Mouse (Mus musculus) embryonic facial prominence, embryonic 13.5 days (tissue): Measurements from ENCODE around the gene Ube4a. TPM values are rescaled to one million over a fixed set of nuclear protein-coding genes. Genes with fewer than 3 reads are reported as not detected.
"Not testable (repeated sequence)": the region's sequence is repeated elsewhere in the genome, so short reads cannot be mapped to it uniquely, and the experiment has no call there.

Experiments used
- ATAC-seq: fragments of 200-750 bp; cut with Nextera tagmentation; 2 replicates; pipeline ENCODE4 v1.8.0; 2017; ENCODE audit warnings: low read depth; ENCODE audit not compliant: insufficient number of reproducible peaks, insufficient read depth, low FRiP score, low TSS enrichment
- H3K27ac ChIP-seq: fragments of 300-500 bp; sonication (generic); 2 replicates; pipeline ENCODE4 v1.5.1; 2015; ENCODE audit warnings: moderate library complexity, mild to moderate bottlenecking, inconsistent platforms
- H3K27me3 ChIP-seq: fragments of 300-500 bp; sonication (generic); 2 replicates; pipeline ENCODE4 v1.6.1; 2015; ENCODE audit warnings: mild to moderate bottlenecking, inconsistent platforms
- H3K36me3 ChIP-seq: fragments of 300-500 bp; sonication (generic); 2 replicates; pipeline ENCODE4 v1.6.1; 2015; ENCODE audit warnings: mild to moderate bottlenecking, inconsistent platforms
- H3K4me1 ChIP-seq: fragments of 300-500 bp; sonication (generic); 2 replicates; pipeline ENCODE4 v1.6.1; 2015; ENCODE audit warnings: inconsistent platforms
- H3K4me2 ChIP-seq: fragments of 300-500 bp; sonication (generic); 2 replicates; pipeline ENCODE4 v1.6.1; 2015; ENCODE audit warnings: moderate library complexity, mild to moderate bottlenecking, inconsistent platforms
- H3K4me3 ChIP-seq: fragments of 300-500 bp; sonication (generic); 2 replicates; pipeline ENCODE4 v1.5.1; 2015; ENCODE audit warnings: mild to moderate bottlenecking, inconsistent platforms
- H3K9ac ChIP-seq: fragments of 300-500 bp; sonication (generic); 2 replicates; pipeline ENCODE4 v1.6.1; 2015; ENCODE audit warnings: mild to moderate bottlenecking, inconsistent platforms
- H3K9me3 ChIP-seq: fragments of 300-500 bp; sonication (generic); 2 replicates; pipeline ENCODE4 v1.6.1; 2016; ENCODE audit warnings: inconsistent platforms
- WGBS: fragments of 180-500 bp; shearing (Covaris S2); methylation state at CpG from one replicate; pipeline ENCODE4 v1.1.7; 2015; ENCODE audit warnings: mixed read lengths; 5-methylcytosine and 5-hydroxymethylcytosine counted together
- polyA plus RNA-seq: library from polyadenylated mRNA; unstranded; fragments of >200 nt; fragmentation: Nextera tagmentation; extraction: Ambion mirVana; gene quantifications from 2 replicates; pipeline ENCODE4 v1.2.1, GENCODE M21; 2015

Ube4a gene
- polyA plus RNA-seq, 1 experiment from 2014 or later = 26.4 TPM

DNA sequence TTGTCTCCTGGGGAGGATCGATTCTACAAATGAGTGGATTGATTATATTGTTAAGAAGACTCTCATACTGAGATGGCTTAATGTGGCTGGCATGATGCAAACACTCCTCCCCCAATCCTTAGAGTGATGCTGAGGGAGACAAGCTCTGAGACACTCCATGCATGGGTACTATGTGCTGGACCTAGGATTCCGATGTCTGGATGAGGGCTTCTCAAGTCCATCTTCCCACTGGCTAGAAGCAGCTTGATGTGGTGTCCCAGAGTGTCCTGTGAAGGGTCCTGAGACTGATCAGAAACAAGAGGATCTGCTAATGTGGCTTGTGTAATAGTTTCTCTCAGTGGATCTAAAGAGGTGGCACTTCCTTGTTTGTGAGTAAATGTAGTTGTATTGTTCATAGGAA, 15.7 kb upstream of the Ube4a start:
- no peaks in the 10 kb centered on the region for H3K36me3 ChIP-seq
- H3K9me3 ChIP-seq = no peaks in the 10 kb centered on the region
- peaks cover 24% of the 10 kb centered on the region for H3K27me3 ChIP-seq
- H3K4me3 ChIP-seq = no peak overlapping the region
- no peak for ATAC-seq
- WGBS = 80% methylated on average over 2 of the region's 2 CpGs
- no peak overlapping the region for H3K4me2 ChIP-seq
- no peaks in the 10 kb centered on the region for H3K4me1 ChIP-seq
- H3K27ac ChIP-seq = no peak overlapping the region
- H3K9ac ChIP-seq = no peak overlapping the region

DNA sequence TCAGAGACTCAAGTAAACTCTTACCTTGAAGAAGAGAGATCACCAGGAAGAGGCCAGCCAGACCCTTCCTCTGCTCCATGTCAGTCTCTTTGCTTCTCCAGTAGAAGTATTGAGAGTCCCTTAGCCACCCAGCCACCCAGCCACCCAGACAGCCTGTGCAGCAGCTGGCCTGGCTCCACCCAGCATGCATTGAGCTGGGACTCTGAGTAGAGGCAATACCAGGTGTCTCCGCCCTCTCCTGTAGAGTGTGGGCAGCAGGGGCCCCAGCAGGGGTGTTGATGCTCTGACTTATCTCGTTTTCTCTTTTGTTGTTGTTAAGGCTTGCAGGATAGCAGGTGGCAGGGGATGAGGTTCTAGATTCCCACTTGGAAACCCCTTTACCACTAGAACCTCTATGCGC, 14.8 kb upstream of the Ube4a start, which contains the start of gene Cd3g:
Gene Cd3g (minus strand): TSS at position 190 of the 400 bp plus-strand sequence.
- H3K4me1 ChIP-seq = no peaks in the 10 kb centered on the region
- H3K9ac ChIP-seq = no peak within 1 kb of the TSS
- peaks cover 22% of the 10 kb centered on the region for H3K27me3 ChIP-seq
- no peak within 1 kb of the TSS for H3K4me3 ChIP-seq
- H3K4me2 ChIP-seq = no peak within 1 kb of the TSS
- H3K27ac ChIP-seq = no peak within 1 kb of the TSS
- no peak for ATAC-seq
- no peaks in the 10 kb centered on the region for H3K36me3 ChIP-seq
- H3K9me3 ChIP-seq = no peaks in the 10 kb centered on the region
- 69% methylated on average over 3 of the region's 3 CpGs for WGBS

DNA sequence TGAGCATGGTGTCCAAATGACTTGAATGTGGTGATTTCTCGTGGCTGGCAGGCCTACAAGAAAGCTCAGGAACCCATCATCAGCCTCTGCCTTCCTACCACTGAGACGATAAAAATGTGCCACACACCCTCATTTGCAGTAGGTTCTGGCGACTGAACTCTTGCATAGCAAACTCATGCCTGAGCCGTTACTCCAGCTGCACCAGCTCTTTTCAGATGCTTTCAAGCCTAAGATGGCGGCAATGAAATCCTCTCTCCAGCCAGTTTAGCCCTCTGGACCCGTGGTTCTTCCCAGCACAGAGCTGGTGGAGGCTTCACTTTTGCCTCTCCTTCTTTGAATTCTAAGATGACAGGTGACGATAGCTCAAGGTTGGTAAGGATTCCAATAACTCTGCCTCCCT, 14.4 kb upstream of the Ube4a start:
- no peaks in the 10 kb centered on the region for H3K36me3 ChIP-seq
- no peak overlapping the region for H3K4me2 ChIP-seq
- no peaks in the 10 kb centered on the region for H3K4me1 ChIP-seq
- no peak overlapping the region for H3K9ac ChIP-seq
- WGBS = 83% methylated on average over 7 of the region's 7 CpGs
- peaks cover 18% of the 10 kb centered on the region for H3K27me3 ChIP-seq
- H3K27ac ChIP-seq = no peak overlapping the region
- H3K9me3 ChIP-seq = no peaks in the 10 kb centered on the region
- no peak overlapping the region for H3K4me3 ChIP-seq
- ATAC-seq = no peak

GRCm38 (mm10) chr9:44977813-44978212, 12.4 kb upstream of the Ube4a start:
- H3K9ac ChIP-seq = no peak overlapping the region

GRCm38 (mm10) chr9:44969450-44969849, 4.0 kb upstream of the Ube4a start:
- H3K4me2 ChIP-seq = no peak overlapping the region
- no peaks in the 10 kb centered on the region for H3K9me3 ChIP-seq
- H3K36me3 ChIP-seq = no peaks in the 10 kb centered on the region
- no peak overlapping the region for H3K9ac ChIP-seq
- 66% methylated on average over 1 of the region's 1 CpGs for WGBS
- peaks cover 11% of the 10 kb centered on the region; the same call in 1 of the 2 replicates for H3K4me1 ChIP-seq
- H3K4me3 ChIP-seq = no peak overlapping the region
- no peak overlapping the region for H3K27ac ChIP-seq
- no peak for ATAC-seq
- peaks cover 22% of the 10 kb centered on the region for H3K27me3 ChIP-seq

More at GRCm38 (mm10) chr9:44977813-44978212, 12.4 kb upstream of the Ube4a start:
- ATAC-seq = no peak
- Histone ChIP-seq H3K4me2 (no peak overlapping the region), H3K27me3 (peaks cover 33% of the 10 kb centered on the region), H3K36me3 (no peaks in the 10 kb centered on the region), H3K4me3 (no peak overlapping the region), H3K27ac (no peak overlapping the region), H3K9me3 (no peaks in the 10 kb centered on the region), H3K4me1 (no peaks in the 10 kb centered on the region)
- WGBS = 71% methylated on average over 6 of the region's 6 CpGs

DNA sequence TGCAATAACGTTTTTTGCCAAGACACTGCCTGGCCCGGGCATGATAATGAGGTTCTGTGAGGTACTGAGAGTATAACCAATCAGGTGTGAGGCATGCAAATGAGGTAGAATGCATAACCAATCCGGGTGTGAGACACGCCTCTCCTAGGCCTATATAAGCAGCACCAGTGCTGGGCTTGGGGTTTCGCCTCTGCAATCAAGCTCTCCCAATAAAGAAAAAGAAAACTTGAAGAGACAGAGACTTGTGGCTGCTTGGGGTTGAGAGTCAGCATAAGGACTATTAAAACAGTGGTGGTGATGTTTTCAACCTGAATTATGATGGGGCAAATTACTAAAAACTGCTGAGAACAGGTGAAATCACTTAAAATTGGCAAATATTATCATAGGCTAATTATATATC, 2.4 kb upstream of the Ube4a start:
- not testable (repeated sequence) for H3K4me2 ChIP-seq, H3K9ac ChIP-seq, H3K27me3 ChIP-seq, H3K36me3 ChIP-seq, H3K27ac ChIP-seq, H3K9me3 ChIP-seq, ATAC-seq, H3K4me3 ChIP-seq
- 87% methylated on average over 5 of the region's 5 CpGs for WGBS
- H3K4me1 ChIP-seq = peaks cover 15% of the 10 kb centered on the region; the same call in 1 of the 2 replicates

DNA sequence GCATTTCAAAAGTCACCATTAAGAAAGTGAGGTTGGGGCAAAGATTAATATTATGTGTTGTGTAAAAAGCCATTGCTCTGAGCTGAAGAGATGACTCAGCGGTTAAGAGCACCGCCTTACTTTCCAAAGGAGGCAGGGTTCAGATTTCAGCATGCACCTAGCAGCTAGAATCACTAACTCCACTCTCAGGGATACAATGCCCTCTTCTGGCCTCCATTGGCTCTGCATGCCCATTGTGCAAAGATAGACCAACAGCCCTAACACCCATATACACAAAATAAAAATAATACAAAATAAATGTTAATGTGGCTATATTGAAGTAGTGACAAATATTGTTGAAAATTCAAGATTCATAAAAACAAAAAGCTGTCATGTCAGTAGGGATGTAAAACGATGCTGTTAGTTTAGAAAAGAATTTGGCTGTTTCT, 1.4 kb upstream of the Ube4a start:
- Histone ChIP-seq H3K27me3 (peaks cover 4% of the 10 kb centered on the region; the same call in 1 of the 2 replicates), H3K36me3 (0 out of 2 replicates have a peak, but pooled peaks cover 4% of the 10 kb centered on the region), H3K4me2 (no peak overlapping the region), H3K4me3 (no peak overlapping the region), H3K9me3 (no peaks in the 10 kb centered on the region), H3K27ac (no peak overlapping the region), H3K4me1 (peaks cover 15% of the 10 kb centered on the region; the same call in 1 of the 2 replicates), H3K9ac (no peak overlapping the region)
- 25% methylated on average over 3 of the region's 3 CpGs for WGBS
- no peak for ATAC-seq

- ATAC-seq = 0 out of 2 replicates have a peak, but pooled peaks have one; percentile 41
- H3K9ac ChIP-seq = peak overlapping the region; percentile 55; the same call in 1 of the 2 replicates
- H3K27ac ChIP-seq = peak overlapping the region; percentile 72
- peaks cover 4% of the 10 kb centered on the region; the same call in 1 of the 2 replicates for H3K27me3 ChIP-seq
- H3K4me1 ChIP-seq = peaks cover 15% of the 10 kb centered on the region; the same call in 1 of the 2 replicates
- peak overlapping the region; percentile 70 for H3K4me2 ChIP-seq
- H3K36me3 ChIP-seq = peaks cover 12% of the 10 kb centered on the region
- WGBS = 15% methylated on average over 10 of the region's 10 CpGs
- no peaks in the 10 kb centered on the region for H3K9me3 ChIP-seq
- peak overlapping the region; percentile 88 for H3K4me3 ChIP-seq
Observed at GRCm38 (mm10) chr9:44965833-44966466, 550 bp upstream of the Ube4a start.

- Histone ChIP-seq H3K4me2 (no peak overlapping the region), H3K27me3 (no peaks in the 10 kb centered on the region), H3K9me3 (no peaks in the 10 kb centered on the region), H3K27ac (no peak overlapping the region), H3K9ac (no peak overlapping the region), H3K4me1 (no peaks in the 10 kb centered on the region), H3K4me3 (no peak overlapping the region), H3K36me3 (peaks cover 72% of the 10 kb centered on the region)
- no peak for ATAC-seq
- WGBS = 93% methylated on average over 3 of the region's 3 CpGs
Observed at GRCm38 (mm10) chr9:44954432-44954831, 11.0 kb downstream of the Ube4a start.

- Histone ChIP-seq H3K4me3 (no peak overlapping the region), H3K36me3 (peaks cover 92% of the 10 kb centered on the region), H3K4me1 (no peaks in the 10 kb centered on the region), H3K9ac (no peak overlapping the region), H3K27me3 (no peaks in the 10 kb centered on the region), H3K9me3 (no peaks in the 10 kb centered on the region), H3K27ac (no peak overlapping the region), H3K4me2 (no peak overlapping the region)
- ATAC-seq = no peak
- 91% methylated on average over 5 of the region's 5 CpGs for WGBS
Observed at GRCm38 (mm10) chr9:44947836-44948235, 17.6 kb downstream of the Ube4a start.

- WGBS = 94% methylated on average over 7 of the region's 7 CpGs
- no peak for ATAC-seq
- H3K27me3 ChIP-seq = no peaks in the 10 kb centered on the region
- H3K36me3 ChIP-seq = peaks cover 93% of the 10 kb centered on the region
- no peak overlapping the region for H3K27ac ChIP-seq
- H3K4me2 ChIP-seq = no peak overlapping the region
- H3K4me1 ChIP-seq = no peaks in the 10 kb centered on the region
- H3K4me3 ChIP-seq = no peak overlapping the region
- H3K9ac ChIP-seq = no peak overlapping the region
- H3K9me3 ChIP-seq = no peaks in the 10 kb centered on the region
Observed at GRCm38 (mm10) chr9:44946185-44946695, 19.2 kb downstream of the Ube4a start.

- H3K9me3 ChIP-seq = no peaks in the 10 kb centered on the region
- no peak overlapping the region for H3K4me3 ChIP-seq
- H3K27me3 ChIP-seq = no peaks in the 10 kb centered on the region
- no peak for ATAC-seq
- no peak overlapping the region for H3K9ac ChIP-seq
- 96% methylated on average over 4 of the region's 4 CpGs for WGBS
- no peaks in the 10 kb centered on the region for H3K4me1 ChIP-seq
- H3K4me2 ChIP-seq = no peak overlapping the region
- H3K27ac ChIP-seq = no peak overlapping the region
- peaks cover 87% of the 10 kb centered on the region for H3K36me3 ChIP-seq
Observed at GRCm38 (mm10) chr9:44942421-44942820, 23.0 kb downstream of the Ube4a start.
